Mouse (Mus musculus): ENCODE measurements around the gene Limd1.

The Limd1 gene

DNA sequence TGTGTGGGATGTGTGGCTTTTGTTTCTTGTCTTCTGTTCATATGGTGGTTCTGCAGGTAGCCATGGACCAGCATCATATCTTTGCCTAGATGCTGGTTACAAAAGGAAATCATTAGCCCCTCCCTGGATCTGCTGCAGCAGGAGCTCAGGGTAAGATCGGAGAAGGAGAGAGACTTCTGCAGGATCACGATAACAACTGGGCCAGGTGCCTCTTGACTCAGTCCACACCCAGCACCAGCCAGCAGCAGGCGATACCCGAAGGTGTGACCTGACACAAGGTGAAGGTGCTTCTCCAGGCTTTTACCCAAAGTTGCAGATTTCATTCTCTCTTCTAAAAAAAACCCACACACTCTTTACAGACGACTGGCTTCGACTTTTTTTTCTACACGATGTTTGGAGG lies 2.6 kb downstream of the Limd1 start:
- peak; percentile 52 to 72 for DNase-seq (ENCODE audit: low spot score in 2 of 2)

- DNase-seq (ENCODE audit: low spot score in 2 of 2): no peak
Observed at GRCm38 (mm10) chr9:123483598-123483997, 5.1 kb downstream of the Limd1 start.

DNA sequence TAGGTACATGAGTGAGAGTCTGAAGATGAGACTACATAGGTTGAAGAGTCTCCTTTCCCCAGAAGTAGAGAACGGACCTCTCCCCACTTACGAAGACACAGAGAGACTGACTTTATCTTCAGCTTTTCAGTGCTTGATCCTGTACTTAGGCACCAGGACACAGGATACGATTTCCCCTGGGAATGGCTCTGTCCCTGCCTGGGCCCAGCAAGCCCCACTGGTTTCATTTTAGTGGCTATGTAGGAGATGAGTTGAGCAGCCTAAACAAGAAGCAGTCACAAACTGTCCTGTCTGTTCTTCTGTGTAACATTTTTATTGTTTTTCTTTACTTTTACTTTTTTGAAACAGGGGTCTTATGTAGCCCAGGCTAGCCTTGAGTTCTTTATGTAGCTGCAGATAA lies 6.3 kb downstream of the Limd1 start:
- no peak for DNase-seq (ENCODE audit: low spot score in 2 of 2)

- no peak for DNase-seq (ENCODE audit: low spot score in 2 of 2)
Observed at GRCm38 (mm10) chr9:123485561-123485960, 7.1 kb downstream of the Limd1 start.

DNA sequence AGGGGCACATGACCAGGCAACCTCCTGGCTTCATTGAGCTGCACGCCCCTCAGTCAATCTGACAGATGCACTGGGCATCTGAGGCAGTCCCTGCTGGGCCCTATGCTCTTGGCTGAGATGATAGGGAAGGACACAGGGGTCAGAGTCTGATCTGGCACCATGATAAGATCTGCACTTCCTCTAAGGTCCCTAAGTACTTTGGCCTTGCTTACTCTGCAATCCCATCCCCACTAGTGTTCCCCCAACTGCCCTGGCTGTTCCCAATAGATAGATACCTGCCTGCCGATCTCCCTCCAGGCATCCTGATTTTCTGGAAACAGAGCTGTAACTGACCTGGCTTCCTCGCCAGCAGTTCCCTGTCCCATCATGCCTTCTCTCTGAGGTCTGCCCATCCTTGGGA lies 8.1 kb downstream of the Limd1 start:
- DNase-seq (ENCODE audit: low spot score in 2 of 2): no peak

GRCm38 (mm10) chr9:123489073-123489472 lies 10.6 kb downstream of the Limd1 start:
- DNase-seq (ENCODE audit: low spot score in 2 of 2): no peak

- no peak for DNase-seq (ENCODE audit: low spot score in 2 of 2)
Observed at GRCm38 (mm10) chr9:123489727-123490343, 11.3 kb downstream of the Limd1 start.

GRCm38 (mm10) chr9:123490930-123491329 lies 12.4 kb downstream of the Limd1 start:
- DNase-seq (ENCODE audit: low spot score in 2 of 2): no peak

DNA sequence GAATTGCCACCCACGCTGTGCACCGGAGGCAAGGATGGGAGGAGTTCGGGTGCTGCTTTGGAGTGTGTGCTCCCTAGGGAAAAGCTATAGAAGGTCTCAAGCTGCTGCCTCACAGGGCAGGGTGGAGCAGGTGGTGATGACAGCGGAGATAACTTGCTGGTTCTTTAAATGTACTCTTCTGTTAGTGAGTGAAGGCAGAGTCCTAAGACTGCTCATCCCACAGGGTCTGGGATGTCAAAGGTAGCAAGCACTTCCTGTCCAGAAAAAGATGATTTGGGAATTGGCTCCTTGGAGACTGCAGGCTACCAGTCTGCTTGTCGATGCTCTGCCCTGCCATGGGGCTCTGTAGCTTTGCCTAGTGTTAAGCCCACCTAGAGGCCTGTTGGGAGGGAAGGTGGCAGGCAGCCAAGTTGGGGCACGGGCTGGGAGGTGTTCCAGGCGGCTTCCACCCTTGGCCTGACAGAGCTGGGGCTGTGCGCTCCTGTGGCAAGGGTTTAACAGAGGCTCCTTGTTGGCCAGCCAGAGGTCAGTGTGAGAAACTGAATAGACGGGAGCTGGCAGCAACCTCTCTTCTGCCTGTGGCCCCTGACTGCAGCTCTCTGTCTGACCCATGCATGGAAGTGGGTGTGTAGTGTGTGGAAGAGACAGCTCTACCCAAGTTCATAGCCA lies 13.5 kb downstream of the Limd1 start:
- DNase-seq (ENCODE audit: low spot score in 2 of 2): peak in 1 of 2 experiments; percentile 59

GRCm38 (mm10) chr9:123496665-123497064 lies 18.2 kb downstream of the Limd1 start:
- no peak for DNase-seq (ENCODE audit: low spot score in 2 of 2)

DNA sequence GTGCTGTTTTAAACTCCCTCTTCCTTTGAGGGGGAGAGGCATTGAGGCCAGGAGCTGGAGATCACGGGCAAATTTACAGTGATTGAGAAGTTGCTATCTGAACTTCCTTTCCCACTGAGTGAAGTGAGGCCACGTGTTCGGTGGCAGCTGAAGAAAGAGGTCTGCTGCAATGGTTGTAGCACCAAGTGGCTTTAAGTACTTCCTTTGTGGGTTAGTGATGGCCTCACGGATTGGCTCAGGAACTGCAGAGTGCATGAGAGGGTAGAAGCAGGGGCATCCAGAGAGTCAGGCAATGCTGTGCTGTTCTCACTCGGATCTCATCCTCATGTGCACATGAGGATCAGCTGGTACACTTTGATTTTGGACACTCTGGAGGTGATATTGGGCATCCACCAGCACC lies 19.4 kb downstream of the Limd1 start:
- DNase-seq (ENCODE audit: low spot score in 2 of 2): no peak

DNA sequence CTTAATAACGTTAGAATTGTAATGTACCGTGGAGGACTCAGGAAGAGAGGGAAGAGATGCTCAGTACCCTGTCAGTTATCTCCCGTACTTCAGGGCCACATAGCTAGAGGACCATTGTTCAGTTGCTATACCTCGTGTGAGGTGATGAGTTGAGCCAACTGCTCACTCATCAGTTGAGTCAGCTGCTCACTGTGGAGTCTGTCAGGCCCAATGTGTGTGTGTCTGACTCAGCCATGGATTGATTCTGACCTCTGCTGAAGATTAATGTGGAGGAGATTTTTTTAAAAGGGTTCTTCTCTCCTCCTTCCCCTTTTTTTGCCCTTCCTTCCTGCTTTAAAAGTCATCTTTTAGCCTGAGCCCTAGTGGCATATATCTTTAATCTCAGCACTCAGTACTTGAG lies 22.0 kb downstream of the Limd1 start:
- no peak for DNase-seq (ENCODE audit: low spot score in 2 of 2)

DNA sequence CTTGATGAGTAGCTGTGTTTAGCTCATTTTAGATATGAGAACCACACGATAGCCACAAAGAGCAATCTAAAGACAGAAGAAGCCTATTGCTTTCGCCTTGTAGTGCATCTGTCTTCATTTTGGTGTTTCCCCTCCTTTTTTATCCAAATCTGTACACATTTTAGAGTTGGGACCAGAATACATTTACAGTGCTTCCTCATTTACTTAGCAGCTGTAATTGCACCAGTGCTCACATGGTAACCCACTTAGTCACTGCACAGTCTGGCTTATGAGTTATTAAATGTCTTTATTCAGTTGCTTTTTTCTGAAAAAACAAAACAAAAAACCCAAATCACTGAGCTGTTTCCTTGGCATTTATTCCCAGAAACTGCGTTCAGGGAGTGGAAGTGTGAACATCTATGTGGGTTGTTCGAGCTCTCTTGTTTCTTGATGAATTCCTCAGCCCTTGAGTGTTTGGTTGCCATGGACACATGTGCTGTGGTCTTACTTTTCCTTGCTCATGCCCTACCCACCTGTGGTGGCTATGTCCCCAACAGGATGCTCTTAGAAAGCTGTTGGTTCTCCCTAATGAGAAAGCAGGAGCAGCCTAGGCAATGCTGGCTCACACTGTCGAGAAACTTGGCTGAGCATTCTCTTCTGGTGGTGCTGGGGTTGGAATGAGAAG lies 24.8 kb downstream of the Limd1 start:
- no peak for DNase-seq (ENCODE audit: low spot score in 2 of 2)

- DNase-seq (ENCODE audit: low spot score in 2 of 2): peak in 1 of 2 experiments; percentile 67
Observed at GRCm38 (mm10) chr9:123504325-123504724, 25.8 kb downstream of the Limd1 start.

DNA sequence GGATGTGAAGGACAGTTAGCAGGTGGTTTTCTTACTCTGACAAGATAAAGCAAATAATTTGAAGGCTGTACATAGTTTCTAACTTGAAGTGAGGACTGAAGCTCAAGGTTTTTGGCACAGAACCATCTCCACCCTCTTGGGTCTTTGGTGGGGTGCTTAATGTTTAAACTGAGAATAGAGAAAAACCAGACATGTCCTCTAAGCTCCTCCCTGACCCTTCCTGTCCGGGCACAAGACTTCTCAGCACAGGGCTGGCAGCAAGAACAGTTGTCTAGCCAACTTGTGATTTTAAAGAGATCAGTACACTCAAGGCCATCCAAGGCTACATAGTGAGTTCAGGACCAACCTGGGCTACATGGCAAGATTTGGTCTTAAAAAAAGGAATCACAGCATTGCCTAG lies 27.1 kb downstream of the Limd1 start:
- no peak for DNase-seq (ENCODE audit: low spot score in 2 of 2)

- no peak for DNase-seq (ENCODE audit: low spot score in 2 of 2)
Observed at GRCm38 (mm10) chr9:123506270-123507146, 28.0 kb downstream of the Limd1 start.

GRCm38 (mm10) chr9:123507380-123507779 lies 28.9 kb downstream of the Limd1 start:
- no peak for DNase-seq (ENCODE audit: low spot score in 2 of 2)

DNA sequence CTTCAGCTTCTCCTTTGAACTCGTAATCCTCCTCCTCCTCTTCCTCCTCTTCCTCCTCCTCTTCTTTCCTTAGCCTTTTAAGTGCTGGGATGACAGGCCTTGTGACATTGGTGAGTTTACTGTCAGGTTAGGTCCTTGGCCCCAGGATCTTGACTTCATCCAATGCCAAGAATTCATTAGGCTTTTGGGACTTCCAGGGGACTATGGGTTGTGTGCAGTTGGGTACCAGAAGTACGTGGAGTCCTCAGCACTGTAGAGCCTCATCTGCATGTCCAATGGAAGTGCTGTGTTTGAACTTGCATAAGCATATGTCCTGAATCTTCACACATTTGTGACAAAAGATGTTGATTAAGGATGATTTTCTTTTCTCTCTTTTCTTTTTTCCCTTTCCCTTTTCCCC lies 30.5 kb downstream of the Limd1 start:
- no peak for DNase-seq (ENCODE audit: low spot score in 2 of 2)

- DNase-seq (ENCODE audit: low spot score in 2 of 2): peak in 1 of 2 experiments; percentile 34
Observed at GRCm38 (mm10) chr9:123509638-123510604, 31.4 kb downstream of the Limd1 start.

DNA sequence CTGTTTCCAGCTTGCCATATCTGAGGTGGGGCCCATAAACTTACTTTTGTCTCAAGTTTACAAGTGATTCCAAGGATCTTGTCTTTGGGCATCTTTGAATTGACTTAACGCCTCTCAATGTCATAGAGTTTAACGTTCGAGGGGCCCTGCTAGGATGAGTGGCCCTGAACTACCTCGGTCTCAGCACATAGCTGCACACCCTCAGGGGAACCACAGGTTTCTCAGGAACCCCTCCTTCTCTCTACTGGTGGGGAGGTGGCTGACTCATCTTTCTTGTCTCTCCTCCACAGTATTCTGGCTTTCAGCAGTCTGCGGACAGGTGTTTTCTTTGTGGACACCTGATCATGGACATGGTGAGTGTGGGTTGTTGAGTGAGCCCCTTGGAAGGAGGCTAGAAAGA lies 32.4 kb downstream of the Limd1 start:
- no peak for DNase-seq (ENCODE audit: low spot score in 2 of 2)

DNA sequence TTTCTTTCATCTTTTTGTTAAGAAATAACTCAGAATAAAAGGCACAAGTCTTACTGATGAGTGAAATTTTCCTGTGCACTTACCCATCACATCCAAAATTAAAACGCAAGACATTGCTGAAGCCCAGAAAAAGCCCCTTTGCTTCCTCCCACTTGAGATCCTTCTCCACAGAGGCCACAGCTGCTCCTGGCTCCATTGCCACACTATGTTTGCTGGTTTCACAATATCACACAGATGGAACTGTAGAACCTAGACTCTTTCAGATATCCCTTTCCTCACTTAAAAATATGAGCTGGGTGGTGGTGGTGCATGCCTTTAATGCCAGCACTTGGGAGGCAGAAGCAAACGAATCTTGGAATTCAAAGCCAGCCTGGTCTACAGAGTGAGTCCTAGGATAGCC lies 34.0 kb downstream of the Limd1 start:
- no peak for DNase-seq (ENCODE audit: low spot score in 2 of 2)

Measured in spleen, postnatal 10 days (tissue).